Mouse (Mus musculus): ENCODE results near the gene Agbl1. TPM values are rescaled to one million over a fixed set of nuclear protein-coding genes. Genes with fewer than 3 reads are reported as not detected.

The Agbl1 gene
- total RNA-seq, 2 experiments from 2014 or later: 0.38 to 0.50 TPM

DNA sequence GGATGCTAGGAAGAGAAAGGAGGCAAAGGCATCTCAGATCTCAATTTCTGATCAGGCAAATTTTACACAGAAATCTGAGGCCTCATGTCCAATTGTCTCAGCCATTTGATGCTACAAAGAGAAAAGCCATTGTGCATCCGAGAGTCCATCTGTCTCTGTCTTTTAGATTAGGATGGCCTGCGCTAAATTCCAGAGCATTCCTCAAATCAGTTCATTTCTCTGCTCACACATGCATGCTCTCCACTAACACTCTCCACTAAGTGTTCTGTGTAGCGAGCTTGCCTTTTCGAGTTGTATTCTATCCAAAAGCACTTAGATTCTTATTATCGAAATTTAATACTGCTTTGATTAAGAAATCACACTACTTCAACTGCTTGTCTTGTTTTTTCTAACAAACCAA, 159.6 kb downstream of the Agbl1 start:
- no peak for DNase-seq (ENCODE audit: low spot score in 2 of 2)

DNA sequence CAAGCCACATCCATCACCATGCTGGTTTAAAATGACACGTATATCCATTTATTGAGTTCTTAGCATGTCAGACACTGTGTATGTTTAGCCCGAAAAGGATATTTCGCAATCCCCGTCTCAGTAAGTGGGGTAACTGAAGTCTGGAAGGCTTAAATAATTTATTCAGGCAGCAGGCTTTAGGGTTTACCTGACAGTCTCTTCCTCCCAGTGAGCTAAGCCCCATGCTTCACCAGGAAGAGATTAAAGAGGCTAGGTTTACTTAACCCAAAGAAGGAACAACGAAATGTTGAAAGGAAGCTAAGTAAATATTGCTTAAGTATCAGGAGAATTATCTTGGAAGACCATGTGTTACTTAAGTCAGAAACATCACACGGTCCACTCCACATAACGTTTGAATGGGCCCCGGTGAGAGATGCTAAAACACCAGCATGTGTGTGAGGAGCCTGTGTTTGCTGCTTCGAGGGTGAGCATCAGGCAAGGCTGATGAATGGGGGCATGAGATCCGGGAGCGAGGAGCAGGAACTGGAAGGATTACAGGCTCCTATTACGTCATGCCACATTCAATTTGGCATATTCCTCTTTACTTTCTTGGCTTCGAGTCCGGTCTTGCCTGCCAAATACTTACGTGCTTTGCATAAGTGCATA, 162.7 kb downstream of the Agbl1 start:
- DNase-seq (ENCODE audit: low spot score in 2 of 2): no peak

DNA sequence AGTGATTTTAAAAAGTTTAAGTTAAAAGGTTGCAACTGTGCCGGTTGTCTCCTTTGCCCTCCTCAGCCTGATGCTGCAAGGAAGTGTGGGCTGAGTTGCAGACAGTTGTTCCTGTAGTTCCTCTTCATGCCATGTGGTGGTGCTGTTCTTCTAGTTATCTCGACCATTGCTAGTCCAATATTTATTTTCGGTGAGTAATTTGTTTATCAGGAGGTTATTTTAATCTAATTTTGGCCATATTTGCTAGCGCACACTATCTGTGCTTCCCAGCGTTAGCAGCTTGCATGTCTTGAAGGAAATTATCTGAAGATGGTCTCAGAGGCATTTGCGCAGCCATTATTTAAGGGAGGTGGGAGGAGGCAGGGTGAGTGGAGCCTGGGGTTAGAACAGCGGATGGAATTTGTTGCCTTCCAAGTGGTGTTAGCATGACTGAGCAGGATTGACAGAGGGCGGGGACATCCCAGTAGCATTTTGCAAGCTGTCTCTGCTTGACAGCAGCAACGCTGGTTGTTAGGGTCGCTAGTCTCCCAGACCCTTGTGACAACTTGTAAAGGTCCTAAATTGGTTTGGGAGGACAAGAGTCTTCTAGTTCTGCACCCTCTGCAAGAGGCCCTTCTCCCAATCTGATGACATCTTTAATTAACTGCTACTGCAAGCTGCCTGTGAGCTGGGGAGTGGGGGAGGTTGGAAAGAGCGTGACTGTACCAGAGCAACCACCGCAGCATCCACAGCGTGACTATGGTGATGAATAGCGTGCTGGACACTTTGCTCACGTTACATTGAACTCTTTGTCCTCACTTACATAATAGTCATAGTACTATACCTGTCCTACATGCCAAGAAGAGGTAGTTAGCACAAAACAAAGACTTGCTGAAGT, 163.5 kb downstream of the Agbl1 start:
- DNase-seq (ENCODE audit: low spot score in 2 of 2): peak; percentile 68 to 92

DNA sequence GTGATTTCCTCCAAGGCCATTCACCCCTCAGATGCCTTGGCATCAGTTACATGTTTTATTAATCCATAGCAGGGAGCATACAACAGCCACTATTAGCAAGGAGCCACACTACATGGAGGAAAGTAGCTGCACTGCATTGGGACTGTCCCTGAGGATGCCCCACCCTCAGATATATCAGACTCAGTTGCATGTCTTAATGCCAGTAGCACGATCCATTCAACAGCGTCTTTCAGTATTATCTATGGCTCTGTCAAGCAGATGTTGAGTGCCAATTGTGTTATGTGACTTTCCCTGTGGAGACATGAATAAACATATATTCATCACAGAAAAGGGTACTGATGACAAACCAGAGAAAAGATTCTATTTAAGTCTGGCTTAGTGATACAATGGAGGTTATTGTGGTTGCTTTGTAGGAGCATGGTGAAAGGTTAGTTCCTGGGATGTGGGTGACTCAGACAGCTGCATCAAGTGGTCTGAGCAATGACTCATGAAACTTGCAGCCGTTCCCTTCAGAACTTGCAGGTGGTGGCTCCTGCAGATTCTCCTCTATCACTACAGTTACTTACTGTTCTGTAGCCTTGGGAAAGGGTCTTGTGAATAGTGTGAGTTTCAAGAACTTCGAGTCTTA, 178.4 kb downstream of the Agbl1 start:
- DNase-seq (ENCODE audit: low spot score in 2 of 2): no peak

DNA sequence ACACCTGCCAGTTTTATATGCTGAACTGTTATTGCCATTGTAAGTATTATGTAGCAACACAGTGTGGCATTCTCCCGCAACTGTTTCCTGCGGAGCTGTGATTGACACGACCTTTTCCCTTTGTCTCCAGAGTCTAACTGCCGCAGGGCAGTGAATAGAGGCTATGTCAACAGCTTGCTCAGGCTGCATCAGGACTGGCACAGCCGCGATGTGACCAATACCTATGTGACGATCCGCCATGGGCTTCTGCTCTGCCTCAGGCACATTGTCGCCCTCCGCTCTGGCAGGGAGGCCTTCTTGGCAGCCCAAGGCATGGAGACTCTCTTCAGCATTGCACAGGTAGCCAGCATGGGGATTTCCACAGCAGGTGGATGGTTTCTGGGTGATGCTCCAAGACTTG, 179.3 kb downstream of the Agbl1 start:
- no peak for DNase-seq (ENCODE audit: low spot score in 2 of 2)

DNA sequence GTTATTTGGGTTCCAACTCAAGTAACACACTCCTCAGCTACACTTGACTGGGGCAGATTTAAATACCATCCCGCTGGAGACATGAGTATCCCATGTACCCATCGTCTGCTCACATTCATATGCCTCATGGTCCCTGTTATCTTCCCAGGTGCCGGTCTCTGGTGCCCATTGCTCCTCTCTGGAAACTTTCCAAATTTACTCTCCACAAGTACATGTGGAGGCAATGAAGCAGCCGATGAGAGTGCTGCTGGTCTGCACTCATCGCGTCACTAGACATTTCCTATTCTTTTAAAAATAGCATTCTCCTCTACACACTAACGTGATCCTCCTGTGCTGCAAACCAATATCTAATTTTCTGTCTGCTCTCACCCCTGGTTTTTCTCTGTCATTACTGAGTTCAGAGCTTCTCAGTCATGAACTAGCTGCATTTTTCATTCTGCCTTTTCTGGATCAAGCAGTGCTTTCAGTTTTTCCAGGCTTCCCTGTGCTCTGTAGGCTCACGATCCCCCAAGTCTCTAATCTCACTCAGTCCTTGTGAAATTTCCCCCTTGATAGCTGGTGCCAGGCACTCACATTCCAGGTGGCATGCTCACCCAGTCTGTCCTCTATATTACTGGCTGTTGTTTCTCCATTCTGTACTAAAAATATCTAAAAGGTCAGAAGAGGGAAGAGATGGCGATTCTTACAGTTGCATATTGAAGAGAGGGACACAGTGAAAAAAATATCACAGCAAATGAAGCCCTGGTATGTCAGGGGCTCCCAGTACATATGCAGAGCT, 180.9 kb downstream of the Agbl1 start:
- DNase-seq (ENCODE audit: low spot score in 2 of 2): no peak

DNA sequence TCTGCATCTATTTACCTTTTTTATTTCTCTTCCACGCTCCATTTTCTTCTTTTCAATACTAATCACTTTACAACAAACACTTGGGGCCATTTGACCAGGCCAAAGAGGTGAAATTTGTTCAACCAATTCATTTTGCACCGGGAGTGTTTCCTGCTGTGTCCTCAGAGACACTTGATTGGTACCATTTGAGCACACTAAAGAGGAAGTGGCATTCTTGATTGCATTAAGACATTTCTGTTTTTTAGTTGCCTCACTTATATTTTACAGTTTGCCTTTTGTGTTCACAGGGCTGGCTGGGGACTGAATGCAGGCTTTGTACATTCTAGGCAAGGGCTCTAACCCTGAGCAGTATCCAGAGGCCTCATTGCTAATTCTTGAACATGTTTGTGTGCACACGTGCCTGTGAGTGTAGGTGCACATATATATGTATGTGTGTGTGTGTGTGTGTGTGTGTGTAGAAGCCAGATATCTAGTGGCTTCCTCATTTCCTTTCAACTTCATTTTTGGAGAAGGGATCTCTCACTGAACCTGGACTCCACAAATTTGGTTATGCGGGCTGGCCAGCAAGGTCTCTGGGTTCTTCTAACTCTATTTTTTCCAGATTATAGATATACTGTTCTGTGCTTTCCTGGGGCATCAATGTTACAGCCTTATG, 182.4 kb downstream of the Agbl1 start:
- no peak for DNase-seq (ENCODE audit: low spot score in 2 of 2)

DNA sequence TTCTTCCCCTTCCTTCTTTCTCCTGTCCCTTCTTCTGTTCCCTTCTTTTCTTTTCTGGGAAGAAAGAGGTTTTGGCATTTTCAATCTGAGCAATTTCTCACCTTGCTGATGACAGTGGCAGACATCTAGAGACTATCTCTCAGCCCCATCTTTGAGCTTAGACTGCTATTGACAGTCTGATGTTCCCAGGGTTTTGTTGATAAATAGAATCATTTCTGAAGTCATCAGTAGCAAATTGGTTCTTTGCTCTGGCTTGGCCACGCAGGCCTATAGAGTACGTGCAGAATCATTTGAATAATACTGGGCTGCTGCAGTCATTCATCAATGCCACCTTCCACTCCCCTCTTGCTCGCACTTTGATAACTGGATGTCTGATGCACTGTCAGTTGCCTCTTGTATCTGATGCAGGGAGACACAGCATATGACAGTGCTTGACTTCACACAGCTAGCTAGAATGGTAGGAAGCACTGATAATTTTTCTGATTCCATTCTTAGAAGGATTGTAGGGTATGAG, 186.5 kb downstream of the Agbl1 start:
- DNase-seq (ENCODE audit: low spot score in 2 of 2): no peak

DNA sequence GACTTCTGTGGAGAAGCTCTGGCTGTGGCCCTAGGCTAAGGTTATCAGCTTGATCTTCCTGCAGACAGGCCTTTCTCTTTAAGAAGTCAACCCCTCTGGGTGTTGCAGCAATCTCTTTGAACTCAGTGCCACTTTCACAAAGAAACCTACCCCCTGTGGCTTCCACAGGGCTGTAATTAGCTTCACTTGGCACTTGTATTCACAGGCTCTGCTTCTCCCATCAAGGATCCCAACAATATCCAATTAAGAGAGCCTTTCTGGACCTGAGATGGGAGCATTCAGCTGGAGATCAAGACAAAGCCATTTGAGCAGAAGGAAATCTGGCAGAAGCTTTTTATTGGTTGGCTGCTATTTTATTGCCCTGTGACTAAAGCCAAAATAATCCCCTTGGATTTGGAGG, 208.9 kb downstream of the Agbl1 start:
- DNase-seq (ENCODE audit: low spot score in 2 of 2): no peak

DNA sequence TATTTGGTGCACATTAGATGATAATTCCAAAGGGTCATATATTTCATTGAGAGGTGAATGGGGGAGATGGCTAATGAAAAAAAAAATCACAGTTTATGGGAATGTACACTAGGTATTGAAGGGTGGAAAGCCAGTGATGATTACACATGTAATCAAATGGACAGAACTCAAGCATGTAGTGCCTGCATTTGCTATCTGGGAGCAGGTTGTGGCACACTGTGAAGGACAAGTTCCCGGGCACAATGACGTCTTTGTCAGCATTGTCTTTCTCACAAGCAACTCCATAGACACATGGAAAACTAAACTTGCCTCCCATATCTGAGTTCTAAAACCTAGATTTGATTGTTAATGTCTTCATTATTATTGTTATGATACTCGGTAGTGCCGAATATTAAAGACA, 209.3 kb downstream of the Agbl1 start:
- DNase-seq (ENCODE audit: low spot score in 2 of 2): no peak

DNA sequence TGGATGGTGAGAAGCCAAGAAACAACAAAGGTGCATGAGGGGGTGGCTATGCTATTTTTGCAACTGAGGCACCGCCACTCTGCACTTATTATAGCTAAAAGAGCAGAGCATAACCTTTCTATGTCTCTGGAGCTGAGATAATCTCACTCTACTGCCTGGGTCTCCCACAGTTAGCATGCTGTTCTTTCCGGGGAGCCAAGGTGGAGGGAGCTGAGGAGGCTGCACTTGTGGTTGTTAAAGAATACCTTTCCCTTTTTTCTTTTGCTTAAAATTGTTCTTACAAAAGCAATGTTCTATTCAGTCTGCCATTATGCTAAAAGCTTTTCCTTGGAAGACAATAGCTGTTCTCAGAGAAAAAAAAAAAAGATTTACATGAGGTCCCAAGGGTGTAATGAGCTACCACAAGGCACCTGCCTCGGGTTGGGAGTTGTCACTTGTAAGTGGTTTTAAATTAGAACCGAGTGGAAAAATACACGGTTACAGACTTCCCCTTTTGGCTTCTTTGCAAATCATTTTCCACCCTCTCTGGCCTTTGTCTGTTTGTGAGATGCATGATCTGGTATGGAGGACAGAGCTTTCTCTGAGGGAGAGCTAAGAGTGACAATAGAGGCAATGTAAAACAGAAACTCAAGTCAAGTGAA, 232.8 kb downstream of the Agbl1 start:
- DNase-seq (ENCODE audit: low spot score in 2 of 2): no peak

DNA sequence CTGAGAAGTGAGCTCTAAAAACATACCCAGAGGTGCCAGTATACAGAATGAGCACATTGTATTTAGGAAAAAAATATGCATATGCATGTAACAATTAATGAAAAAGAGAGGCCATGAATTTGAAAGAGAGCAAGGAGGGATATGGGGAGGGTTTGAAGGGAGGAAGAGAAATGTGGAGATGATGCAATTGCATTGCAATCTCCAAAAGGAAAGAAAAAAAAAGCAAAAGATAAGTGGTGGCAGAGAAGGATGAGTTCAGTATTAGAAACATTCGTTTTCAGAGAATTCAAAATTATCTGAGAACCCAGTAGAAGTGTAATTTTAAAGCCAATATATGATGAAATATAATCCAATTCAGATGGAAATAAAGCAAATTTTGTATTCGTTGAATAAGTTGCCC, 236.7 kb downstream of the Agbl1 start:
- DNase-seq (ENCODE audit: low spot score in 2 of 2): no peak

DNA sequence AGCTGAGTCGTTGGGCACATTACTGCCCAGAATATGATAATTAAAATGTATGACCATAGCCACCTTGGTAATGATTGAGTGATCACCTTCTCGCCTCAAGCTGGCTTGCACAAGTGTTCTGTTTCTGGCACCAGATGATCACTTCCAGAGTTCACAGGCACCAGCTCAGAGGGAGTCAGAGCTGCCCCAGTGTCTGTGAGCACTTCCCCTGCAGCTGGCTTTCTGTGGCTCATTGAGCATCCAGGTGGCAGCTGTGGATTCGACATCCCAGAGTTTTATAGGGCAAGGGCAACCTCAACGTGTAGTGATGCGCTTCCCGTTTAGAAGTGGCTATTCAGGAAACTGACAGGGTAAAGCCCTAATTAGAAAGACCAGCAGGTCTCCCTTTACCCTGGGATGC, 244.5 kb downstream of the Agbl1 start:
- no peak for DNase-seq (ENCODE audit: low spot score in 2 of 2)

DNA sequence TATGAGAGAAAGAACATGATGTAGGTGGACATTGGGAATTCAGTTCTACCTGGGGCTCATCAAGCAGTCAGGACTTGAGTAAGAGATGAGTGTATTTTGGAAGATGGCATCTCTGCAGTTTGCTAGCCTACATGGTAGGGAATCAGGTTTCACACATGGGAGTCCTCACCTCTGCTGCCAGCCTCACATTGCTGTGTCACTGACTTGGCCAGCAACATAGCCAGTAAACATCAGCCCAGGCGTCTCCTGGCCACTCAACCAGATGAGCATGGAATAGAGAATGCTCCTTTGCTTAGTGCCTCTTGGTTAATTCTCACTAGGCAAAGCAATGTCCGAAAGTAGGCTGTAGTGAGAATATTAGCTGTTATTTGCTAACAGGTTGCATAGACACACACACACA, 255.9 kb downstream of the Agbl1 start:
- DNase-seq (ENCODE audit: low spot score in 2 of 2): no peak

DNA sequence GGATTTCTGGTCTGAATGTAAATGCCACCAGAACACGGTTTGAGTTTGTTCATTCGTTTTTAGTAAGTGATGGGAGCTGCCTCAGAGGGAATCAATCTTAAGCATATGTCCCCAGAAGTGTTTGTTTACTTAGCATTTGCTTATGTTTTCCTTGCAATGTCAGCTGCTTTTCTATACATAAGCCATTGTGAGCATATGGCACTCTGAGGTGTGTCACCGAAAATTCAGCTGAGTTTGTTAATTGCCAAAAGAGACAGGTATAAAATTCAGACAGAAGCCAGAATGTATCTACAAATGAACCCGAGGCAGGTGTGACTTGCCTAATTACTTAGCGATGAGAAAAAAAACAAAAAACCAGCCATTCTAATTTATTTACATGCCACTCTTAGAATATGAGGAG, 257.8 kb downstream of the Agbl1 start:
- DNase-seq (ENCODE audit: low spot score in 2 of 2): no peak

DNA sequence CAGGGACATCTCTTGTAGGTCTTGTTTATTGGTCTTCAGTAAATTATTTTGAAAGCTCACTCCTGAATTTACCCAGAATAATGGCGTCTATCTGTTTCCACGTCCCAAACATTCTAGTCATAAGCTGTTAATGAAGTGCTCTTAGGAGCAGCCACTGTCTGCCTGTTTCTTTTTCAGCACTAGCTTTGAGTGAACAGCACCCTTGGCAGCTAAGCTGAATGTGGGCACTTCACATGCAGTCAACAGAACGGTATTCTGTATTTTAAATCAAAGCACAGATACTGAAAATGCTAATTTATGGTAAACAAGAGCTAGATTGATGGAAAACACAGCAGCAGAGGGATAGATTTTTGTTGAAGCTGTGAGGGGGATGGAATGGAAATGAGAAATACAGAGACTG, 294.6 kb downstream of the Agbl1 start:
- peak in 1 of 2 experiments; percentile 28 for DNase-seq (ENCODE audit: low spot score in 2 of 2)

DNA sequence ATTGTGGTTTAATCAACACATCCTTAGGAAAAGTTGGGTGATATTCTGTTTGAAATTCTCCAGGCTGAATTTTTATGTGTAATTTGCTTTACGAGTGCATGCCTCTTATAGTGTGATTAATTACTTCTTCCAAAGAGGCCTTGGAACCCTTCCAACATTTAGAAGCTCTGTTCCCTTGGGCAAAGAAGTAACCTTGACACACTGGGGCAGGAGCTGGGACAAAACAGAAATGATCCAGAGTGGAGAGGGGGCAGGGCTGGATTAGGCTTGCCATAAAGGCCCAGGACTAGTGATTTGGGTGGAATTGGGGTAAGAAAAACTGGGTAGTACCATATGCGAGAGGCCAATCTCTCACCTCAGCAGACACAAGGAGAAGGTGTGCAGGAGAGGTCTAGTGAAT, 316.8 kb downstream of the Agbl1 start:
- no peak for DNase-seq (ENCODE audit: low spot score in 2 of 2)

DNA sequence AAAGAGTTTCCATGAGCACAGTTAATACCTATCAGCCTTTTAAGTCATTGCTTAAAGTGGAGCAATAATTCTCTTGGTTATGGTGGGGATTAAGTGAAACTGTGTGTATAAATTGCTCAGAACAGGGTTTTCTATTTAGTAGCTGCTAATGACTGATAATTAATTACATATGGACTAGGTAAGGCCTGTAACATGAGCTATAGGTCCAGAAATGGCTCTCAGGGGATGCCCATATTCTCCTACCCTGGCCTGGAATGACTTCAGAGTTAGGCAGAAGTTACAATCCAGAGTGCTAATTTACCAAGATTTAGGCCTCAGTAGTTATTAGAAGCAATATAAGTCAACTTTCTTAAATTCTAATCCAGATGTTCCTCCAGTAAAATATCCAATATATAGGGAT, 317.6 kb downstream of the Agbl1 start:
- DNase-seq (ENCODE audit: low spot score in 2 of 2): no peak

DNA sequence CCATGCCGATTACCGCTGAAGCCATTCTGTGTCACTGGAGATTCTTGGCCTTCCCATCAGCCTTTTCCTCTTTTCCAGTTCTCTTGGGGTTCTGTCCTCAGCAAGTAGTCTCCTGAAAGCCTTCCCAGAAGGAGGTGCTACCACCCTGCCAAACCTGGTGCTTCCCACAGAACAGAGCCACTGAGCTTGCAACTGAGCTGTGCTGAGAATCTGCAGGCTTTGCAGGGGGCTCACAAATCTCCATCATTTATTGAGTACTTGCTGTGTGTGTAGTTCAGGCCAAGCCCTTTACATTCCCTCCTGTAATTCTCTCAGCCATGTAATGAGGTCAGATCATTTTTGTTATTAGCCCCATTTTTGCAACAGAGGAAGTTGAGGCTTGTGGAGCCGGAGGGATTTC, 322.2 kb downstream of the Agbl1 start:
- no peak for DNase-seq (ENCODE audit: low spot score in 2 of 2)

DNA sequence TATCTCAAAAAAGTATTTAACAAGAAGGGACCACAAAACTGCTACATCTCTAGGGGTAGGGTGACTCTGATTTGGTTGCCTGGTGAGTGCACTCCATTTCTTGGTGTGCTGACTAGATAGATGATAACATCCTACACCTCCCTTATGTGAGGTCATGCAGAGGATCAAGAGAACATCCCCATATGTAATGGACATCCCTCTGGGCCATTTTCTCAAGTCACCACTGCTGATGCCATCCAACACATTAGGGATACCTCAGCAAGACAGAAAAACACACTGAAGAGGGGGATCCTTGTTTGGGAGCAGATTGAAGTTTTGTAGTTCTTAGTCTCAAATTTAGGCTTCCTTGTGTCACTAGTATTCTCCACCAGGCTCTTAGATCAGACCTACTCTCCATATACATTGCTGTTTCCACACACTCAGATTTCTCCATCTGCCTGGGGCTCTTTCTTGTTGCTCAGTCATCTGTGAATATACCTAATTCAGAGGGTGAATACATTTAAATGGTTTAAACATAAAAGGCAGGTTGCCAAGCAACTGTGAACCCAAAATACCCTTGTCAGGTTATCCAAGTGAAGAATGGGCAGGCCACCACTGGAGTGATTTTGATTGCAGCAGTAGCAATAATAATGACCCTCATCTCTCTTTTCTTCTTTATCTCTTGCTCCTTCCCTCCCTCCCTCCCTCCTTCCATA, 331.0 kb downstream of the Agbl1 start:
- no peak for DNase-seq (ENCODE audit: low spot score in 2 of 2)

Data from layer of hippocampus, adult 18-20 months (tissue).